Mouse (Mus musculus) thymus, adult 2 months (tissue): ENCODE results near the gene Nckap5. TPM values are rescaled to one million over a fixed set of nuclear protein-coding genes. Genes with fewer than 3 reads are reported as not detected.

ENCODE experiments used
- DNase-seq: peaks from one replicate; pipeline ENCODE4 v3.0.0; 2021
- H3K27ac ChIP-seq: fragments of 200-500 bp; 2 replicates; pipeline ENCODE4 v1.5.1; 2012; ENCODE audit warnings: low read length, control low read depth; ENCODE audit not compliant: control insufficient read depth, insufficient read depth
- H3K27me3 ChIP-seq: fragments of 200-500 bp; 2 replicates; pipeline ENCODE4 v1.6.1; 2012; ENCODE audit warnings: mild to moderate bottlenecking, low read length, moderate library complexity, mixed read lengths; ENCODE audit not compliant: control insufficient read depth, insufficient read depth
- H3K36me3 ChIP-seq: fragments of 200-500 bp; 2 replicates; pipeline ENCODE4 v1.6.1; 2012; ENCODE audit warnings: mild to moderate bottlenecking, low read length, moderate library complexity; ENCODE audit not compliant: control insufficient read depth, insufficient read depth
- H3K4me1 ChIP-seq: fragments of 200-500 bp; replicated peaks from 2 replicates; pipeline ENCODE4 v1.6.1; 2012; ENCODE audit warnings: low read length; ENCODE audit not compliant: control insufficient read depth, insufficient read depth
- H3K4me3 ChIP-seq: fragments of 200-500 bp; 2 replicates; pipeline ENCODE4 v1.5.1; 2012; ENCODE audit warnings: mild to moderate bottlenecking, low read length, control low read depth, moderate library complexity; ENCODE audit not compliant: control insufficient read depth, insufficient read depth
- CTCF ChIP-seq: fragments of 200-500 bp; IDR thresholded peaks from 2 replicates; pipeline ENCODE4 v1.5.1; 2012; ENCODE audit warnings: mild to moderate bottlenecking, control low read depth, low read length, moderate library complexity, borderline replicate concordance; ENCODE audit not compliant: control insufficient read depth, poor library complexity, insufficient read depth; ENCODE audit errors: extremely low read depth
- POLR2A ChIP-seq: fragments of 200-500 bp; IDR thresholded peaks from 2 replicates; pipeline ENCODE4 v1.6.1; 2012; ENCODE audit warnings: mild to moderate bottlenecking, low read length, control low read depth, moderate library complexity; ENCODE audit not compliant: control insufficient read depth, poor library complexity, insufficient read depth; ENCODE audit errors: extremely low read depth
- WGBS: fragments of 180-500 bp; shearing (Covaris S2); methylation state at CpG from one replicate; pipeline ENCODE4 v1.1.7; 2018; 5-methylcytosine and 5-hydroxymethylcytosine counted together
- polyA plus RNA-seq: library from polyadenylated mRNA; depleted of rRNA; stranded (reverse); fragments of >200 nt; gene quantifications from 2 replicates; pipeline ENCODE4 v1.2.3, GENCODE M21; 2012

The Nckap5 gene
- polyA plus RNA-seq, 1 experiment, result 0.50 TPM

DNA sequence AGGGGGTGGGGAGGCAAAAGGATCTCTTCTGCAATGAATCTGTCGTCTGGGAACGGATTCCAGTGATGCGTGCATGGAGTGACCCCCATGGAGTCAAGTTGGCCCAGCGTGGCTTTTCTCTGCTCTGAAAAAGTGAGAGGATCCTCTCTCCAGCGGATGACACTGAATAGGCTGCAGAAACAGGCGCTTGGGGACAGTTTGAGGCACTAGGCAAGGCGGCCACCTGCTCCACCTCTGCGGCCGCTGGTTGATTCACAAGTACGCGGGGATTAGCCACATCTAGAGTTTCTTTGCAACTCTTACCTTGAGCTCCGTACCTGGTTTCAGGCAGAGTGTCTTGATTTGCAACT lies 92.3 kb downstream of the Nckap5 start:
- Histone ChIP-seq H3K4me3 (0 out of 2 replicates have a peak overlapping the region, but pooled peaks have one; percentile 21), H3K36me3 (no peaks in the 10 kb centered on the region), H3K27me3 (no peaks in the 10 kb centered on the region), H3K27ac (no peak overlapping the region), H3K4me1 (peaks cover 6% of the 10 kb centered on the region; the same call in 1 of the 2 replicates)
- TF ChIP-seq CTCF, result no peak
- TF ChIP-seq POLR2A, result no peak
- no peak for DNase-seq
- 4% methylated on average over 12 of the region's 12 CpGs for WGBS

- Histone ChIP-seq H3K4me3 (peak overlapping the region; percentile 21; the same call in 1 of the 2 replicates), H3K36me3 (no peaks in the 10 kb centered on the region), H3K27me3 (no peaks in the 10 kb centered on the region), H3K27ac (no peak overlapping the region), H3K4me1 (peaks cover 6% of the 10 kb centered on the region; the same call in 1 of the 2 replicates)
- DNase-seq, result no peak
- WGBS, result 4% methylated on average over 18 of the region's 18 CpGs
- TF ChIP-seq POLR2A (no peak), CTCF (no peak)
Measured at GRCm38 (mm10) chr1:126737554-126738290, 92.9 kb downstream of the Nckap5 start.

- no peaks in the 10 kb centered on the region for H3K36me3 ChIP-seq
- no peak for DNase-seq
- no peaks in the 10 kb centered on the region for H3K4me1 ChIP-seq
- H3K27me3 ChIP-seq, result no peaks in the 10 kb centered on the region
- no peak for TF ChIP-seq CTCF
- TF ChIP-seq POLR2A, result no peak
- no peak overlapping the region for H3K27ac ChIP-seq
- no peak overlapping the region for H3K4me3 ChIP-seq
Measured at GRCm38 (mm10) chr1:126731691-126732090, 98.9 kb downstream of the Nckap5 start.

- H3K4me3 ChIP-seq, result no peak overlapping the region
- no peak overlapping the region for H3K27ac ChIP-seq
- WGBS, result 86% methylated on average over 6 of the region's 6 CpGs
- H3K4me1 ChIP-seq, result no peaks in the 10 kb centered on the region
- TF ChIP-seq CTCF, result no peak
- TF ChIP-seq POLR2A, result no peak
- H3K27me3 ChIP-seq, result no peaks in the 10 kb centered on the region
- H3K36me3 ChIP-seq, result no peaks in the 10 kb centered on the region
- DNase-seq, result no peak
Measured at GRCm38 (mm10) chr1:126726400-126727055, 104.1 kb downstream of the Nckap5 start.

- TF ChIP-seq POLR2A (no peak), CTCF (no peak)
- Histone ChIP-seq H3K4me1 (no peaks in the 10 kb centered on the region), H3K4me3 (no peak overlapping the region), H3K27ac (no peak overlapping the region), H3K27me3 (no peaks in the 10 kb centered on the region), H3K36me3 (no peaks in the 10 kb centered on the region)
- no peak for DNase-seq
- 86% methylated on average over 9 of the region's 9 CpGs for WGBS
Measured at GRCm38 (mm10) chr1:126725628-126726367, 104.8 kb downstream of the Nckap5 start.

DNA sequence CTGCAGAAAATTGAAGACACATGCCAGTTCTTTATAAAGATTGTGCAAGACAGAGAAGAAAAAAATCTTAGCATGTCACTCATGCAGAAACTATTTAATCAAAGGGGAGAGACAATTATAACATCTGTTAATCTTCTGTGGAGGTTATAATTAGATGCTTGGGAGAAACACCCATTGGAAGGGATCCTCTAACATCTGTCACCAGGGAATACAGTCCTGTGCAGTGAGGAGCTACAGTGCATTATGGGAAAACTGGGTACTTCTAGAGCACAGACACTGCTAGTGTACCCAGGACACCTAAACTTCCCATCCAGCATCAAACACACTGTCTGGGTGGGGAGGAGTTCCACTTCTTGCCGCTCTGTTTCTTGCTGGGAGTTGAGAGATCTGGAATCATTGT lies 108.7 kb downstream of the Nckap5 start:
- Histone ChIP-seq H3K4me3 (no peak overlapping the region), H3K27me3 (no peaks in the 10 kb centered on the region), H3K36me3 (no peaks in the 10 kb centered on the region), H3K27ac (no peak overlapping the region), H3K4me1 (no peaks in the 10 kb centered on the region)
- no peak for DNase-seq
- 88% methylated on average over 1 of the region's 1 CpGs for WGBS
- TF ChIP-seq POLR2A, result no peak
- no peak for TF ChIP-seq CTCF
